Mouse (Mus musculus): ENCODE measurements around the gene Os9. TPM values are rescaled to one million over a fixed set of nuclear protein-coding genes. Genes with fewer than 3 reads are reported as not detected.
"Not testable (repeated sequence)": the region's sequence is repeated elsewhere in the genome, so short reads cannot be mapped to it uniquely, and the experiment has no call there.

Gene Os9
- 118 and 123 TPM in 2 replicates for polyA plus RNA-seq (2016; fragmentation: Nextera tagmentation; extraction: Ambion mirVana)

- Histone ChIP-seq H3K4me3 (peak within 1 kb of the TSS; percentile 84), H3K27ac (no peak within 1 kb of the TSS), H3K9me3 (no peaks in the 10 kb centered on the region), H3K9ac (peak within 1 kb of the TSS; percentile 80), H3K36me3 (peaks cover 31% of the 10 kb centered on the region), H3K27me3 (replicated peaks) (no peaks in the 10 kb centered on the region), H3K4me2 (replicated peaks) (peak within 1 kb of the TSS; percentile 96), H3K4me1 (peaks cover 18% of the 10 kb centered on the region)
- WGBS: under 1% methylated on average over 19 of the region's 19 CpGs
- ATAC-seq (ENCODE audit: low FRiP score, low read depth): peak; percentile 95
These were observed at the start of gene Os9 for GRCm38 (mm10) chr10:127121066-127121477. Gene Os9 (minus strand): TSS chr10:127121131.

DNA sequence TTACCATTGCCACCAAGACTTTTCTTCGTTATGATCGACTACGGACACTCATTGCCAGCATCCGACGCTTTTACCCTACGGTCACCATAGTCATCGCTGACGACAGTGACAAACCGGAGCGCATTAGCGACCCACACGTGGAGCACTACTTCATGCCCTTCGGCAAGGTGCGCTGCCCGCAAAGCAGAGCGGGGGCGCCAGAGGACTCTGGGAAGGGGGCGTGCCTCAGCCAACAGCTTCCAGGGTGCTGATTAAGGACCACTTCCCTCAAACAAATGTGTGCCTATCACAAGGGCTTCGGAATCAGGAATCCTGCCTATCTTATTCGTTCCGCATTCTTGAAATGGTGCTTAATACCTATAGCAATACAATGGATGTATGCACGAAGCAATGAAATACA, 49.1 kb upstream of the Os9 start:
- no peak overlapping the region for H3K9ac ChIP-seq
- 2% methylated on average over 22 of the region's 22 CpGs for WGBS
- H3K36me3 ChIP-seq: no peaks in the 10 kb centered on the region
- H3K4me1 ChIP-seq: peaks cover 32% of the 10 kb centered on the region
- H3K27ac ChIP-seq: no peak overlapping the region
- no peak overlapping the region for H3K4me3 ChIP-seq
- no peaks in the 10 kb centered on the region for H3K9me3 ChIP-seq
- H3K27me3 ChIP-seq (replicated peaks): peaks cover 67% of the 10 kb centered on the region
- H3K4me2 ChIP-seq (replicated peaks): peak overlapping the region; percentile 51
- no peak for ATAC-seq (ENCODE audit: low FRiP score, low read depth)

DNA sequence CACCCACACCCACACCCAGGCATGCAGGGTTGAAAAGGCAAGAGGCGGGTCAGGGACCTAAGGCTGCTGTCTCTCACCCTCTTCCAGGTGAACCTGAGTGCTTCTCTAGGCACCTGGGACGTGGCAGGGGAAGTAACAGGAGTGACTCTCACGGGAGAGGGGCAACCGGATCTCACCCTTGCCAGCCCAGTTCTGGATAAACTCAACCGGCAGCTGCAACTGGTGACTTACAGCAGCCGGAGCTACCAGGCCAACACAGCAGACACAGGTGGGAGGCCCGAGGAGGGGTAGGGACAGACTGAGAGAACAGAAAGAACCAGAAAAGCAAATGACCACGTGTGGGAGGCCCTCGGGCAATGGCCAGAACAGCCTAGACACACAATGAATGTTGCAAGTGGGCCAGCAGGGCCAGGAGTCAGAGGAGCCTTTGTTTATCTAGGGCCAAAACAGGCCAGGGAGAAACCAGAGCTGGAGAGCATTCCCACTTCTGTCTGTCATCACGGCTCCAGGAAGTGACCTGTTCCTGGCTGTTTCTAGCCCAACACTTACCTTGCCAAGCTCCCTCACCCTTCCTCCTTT, 46.8 kb upstream of the Os9 start:
- no peak for ATAC-seq (ENCODE audit: low FRiP score, low read depth)
- Histone ChIP-seq H3K9ac (no peak overlapping the region), H3K4me1 (peaks cover 33% of the 10 kb centered on the region), H3K27ac (no peak overlapping the region), H3K27me3 (replicated peaks) (peaks cover 67% of the 10 kb centered on the region), H3K4me2 (replicated peaks) (peak overlapping the region; percentile 99), H3K4me3 (no peak overlapping the region), H3K36me3 (no peaks in the 10 kb centered on the region), H3K9me3 (no peaks in the 10 kb centered on the region)
- 53% methylated on average over 10 of the region's 10 CpGs for WGBS

GRCm38 (mm10) chr10:127166771-127167613, 46.1 kb upstream of the Os9 start:
- ATAC-seq (ENCODE audit: low FRiP score, low read depth): no peak

DNA sequence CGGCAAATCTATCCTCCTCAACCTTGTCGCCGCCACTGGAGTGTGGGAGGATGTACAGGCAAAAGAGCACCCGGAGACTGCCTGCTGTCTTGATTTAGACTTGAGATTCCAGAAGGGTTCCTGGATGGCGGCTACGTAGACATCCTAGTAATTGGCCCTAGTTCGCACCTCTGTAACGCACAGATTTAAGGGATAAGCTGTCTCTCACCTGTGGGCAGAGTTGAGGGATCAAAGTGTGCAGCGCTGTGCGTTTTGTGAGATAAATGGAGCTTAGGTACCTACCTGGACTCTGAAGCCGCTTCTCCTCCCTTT, 45.4 kb upstream of the Os9 start:
- WGBS: 1% methylated on average over 11 of the region's 11 CpGs
- Histone ChIP-seq H3K9me3 (no peaks in the 10 kb centered on the region), H3K27ac (no peak overlapping the region), H3K27me3 (replicated peaks) (peaks cover 56% of the 10 kb centered on the region), H3K36me3 (no peaks in the 10 kb centered on the region), H3K4me2 (replicated peaks) (peak overlapping the region; percentile 99), H3K9ac (peak overlapping the region; percentile 86), H3K4me1 (peaks cover 33% of the 10 kb centered on the region), H3K4me3 (peak overlapping the region; percentile 67)
- no peak for ATAC-seq (ENCODE audit: low FRiP score, low read depth)

More at GRCm38 (mm10) chr10:127166771-127167613, 46.1 kb upstream of the Os9 start:
- Histone ChIP-seq H3K27ac (no peak overlapping the region), H3K9ac (peak overlapping the region; percentile 86), H3K9me3 (no peaks in the 10 kb centered on the region), H3K4me3 (peak overlapping the region; percentile 67), H3K4me1 (peaks cover 33% of the 10 kb centered on the region), H3K4me2 (replicated peaks) (peak overlapping the region; percentile 99), H3K36me3 (no peaks in the 10 kb centered on the region), H3K27me3 (replicated peaks) (peaks cover 63% of the 10 kb centered on the region)
- WGBS: 22% methylated on average over 15 of the region's 15 CpGs

DNA sequence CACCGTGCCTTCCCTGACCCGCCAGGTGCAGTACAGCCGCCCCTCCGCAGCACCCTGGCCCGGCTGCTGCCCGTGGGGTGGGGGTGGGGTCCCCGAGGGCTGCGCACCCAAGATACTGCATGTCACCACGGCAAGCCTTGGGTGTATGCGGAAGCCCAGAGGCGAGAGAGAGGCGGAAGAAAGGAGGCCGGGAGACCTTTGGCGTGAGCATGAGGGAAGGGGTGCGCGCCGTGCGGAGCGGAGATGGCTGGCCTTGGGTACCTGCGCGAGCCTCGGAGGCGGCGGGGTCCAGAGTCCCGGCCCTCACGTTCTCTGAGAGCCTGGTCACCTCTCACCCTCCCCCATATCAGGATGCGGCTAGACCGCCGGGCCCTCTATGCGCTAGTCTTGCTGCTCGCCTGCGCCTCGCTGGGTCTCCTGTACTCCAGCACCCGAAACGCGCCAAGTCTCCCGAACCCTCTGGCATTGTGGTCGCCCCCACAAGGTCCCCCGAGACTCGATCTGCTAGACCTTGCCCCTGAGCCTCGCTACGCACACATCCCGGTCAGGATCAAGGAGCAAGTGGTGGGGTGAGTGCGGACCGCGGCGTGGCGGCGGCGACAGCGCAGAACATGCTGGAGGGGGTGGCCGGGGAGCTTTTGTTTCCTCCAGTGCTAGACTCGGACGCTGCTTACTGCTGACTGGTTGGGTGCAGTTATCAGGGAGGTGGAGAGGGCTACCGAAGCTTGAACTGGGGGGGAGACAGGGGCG, 44.9 kb upstream of the Os9 start:
- no peaks in the 10 kb centered on the region for H3K9me3 ChIP-seq
- peak overlapping the region; percentile 99 for H3K4me2 ChIP-seq (replicated peaks)
- H3K36me3 ChIP-seq: no peaks in the 10 kb centered on the region
- H3K27ac ChIP-seq: peak overlapping the region; percentile 66; the same call in 1 of the 2 replicates
- peak; percentile 66 for ATAC-seq (ENCODE audit: low FRiP score, low read depth)
- peaks cover 31% of the 10 kb centered on the region for H3K4me1 ChIP-seq
- peak overlapping the region; percentile 67 for H3K4me3 ChIP-seq
- peak overlapping the region; percentile 86 for H3K9ac ChIP-seq
- H3K27me3 ChIP-seq (replicated peaks): peaks cover 51% of the 10 kb centered on the region
- under 1% methylated on average over 55 of the region's 56 CpGs for WGBS

- Histone ChIP-seq H3K36me3 (no peaks in the 10 kb centered on the region), H3K27ac (peak overlapping the region; percentile 66; the same call in 1 of the 2 replicates), H3K27me3 (replicated peaks) (peaks cover 46% of the 10 kb centered on the region)
These were observed 44.4 kb upstream of the Os9 start for GRCm38 (mm10) chr10:127165354-127165653.

DNA sequence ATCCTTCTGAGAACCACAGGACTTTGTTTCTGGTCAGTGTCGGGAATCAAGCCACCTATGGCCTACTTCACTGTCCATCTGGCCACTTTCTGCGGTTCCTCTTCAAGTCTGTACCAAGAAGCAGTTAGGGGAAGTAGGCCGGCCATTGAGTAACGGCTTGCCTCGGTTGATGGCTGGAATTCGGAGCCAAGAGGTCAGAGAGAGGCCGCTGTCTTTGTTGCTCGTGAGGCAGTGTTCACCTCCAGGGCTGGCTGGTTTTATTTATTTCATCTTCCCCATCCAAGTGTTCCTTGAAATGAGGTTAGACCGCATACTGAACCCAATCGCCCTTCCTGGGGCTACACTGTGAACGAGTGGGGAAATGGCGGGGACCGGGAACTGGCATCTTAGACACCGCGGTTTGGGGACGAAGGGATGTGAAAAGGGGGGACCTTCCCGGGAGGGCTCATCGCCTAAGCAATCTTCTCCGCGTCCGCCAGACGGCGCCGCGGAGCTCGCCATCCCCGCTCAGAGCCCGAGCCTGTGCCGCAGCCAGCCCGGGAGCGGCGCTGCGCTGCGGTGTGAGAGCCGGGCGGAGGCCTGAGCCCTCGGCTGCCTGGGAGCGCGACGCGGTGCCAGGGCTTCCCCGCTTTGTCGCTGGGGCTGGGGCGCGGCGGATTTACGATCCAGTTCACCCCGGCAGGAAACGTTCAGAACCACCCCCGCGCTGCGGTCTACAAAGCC, 43.9 kb upstream of the Os9 start, which contains the start of gene B4galnt1:
Gene B4galnt1 (plus strand): TSS at position 595 of the 723 bp plus-strand sequence.
- 2% methylated on average over 52 of the region's 52 CpGs for WGBS
- Histone ChIP-seq H3K4me1 (peaks cover 20% of the 10 kb centered on the region), H3K4me2 (replicated peaks) (peak within 1 kb of the TSS; percentile 99), H3K9me3 (no peaks in the 10 kb centered on the region), H3K36me3 (no peaks in the 10 kb centered on the region), H3K4me3 (peak within 1 kb of the TSS; percentile 67), H3K27ac (peak within 1 kb of the TSS; percentile 66), H3K9ac (peak within 1 kb of the TSS; percentile 86), H3K27me3 (replicated peaks) (peaks cover 41% of the 10 kb centered on the region)
- peak; percentile 83 for ATAC-seq (ENCODE audit: low FRiP score, low read depth)

More at GRCm38 (mm10) chr10:127165354-127165653, 44.4 kb upstream of the Os9 start:
- WGBS: under 1% methylated on average over 39 of the region's 42 CpGs
- Histone ChIP-seq H3K9me3 (no peaks in the 10 kb centered on the region), H3K4me2 (replicated peaks) (peak overlapping the region; percentile 99), H3K4me3 (peak overlapping the region; percentile 67), H3K4me1 (peaks cover 25% of the 10 kb centered on the region), H3K9ac (peak overlapping the region; percentile 86)
- peak; percentile 57 for ATAC-seq (ENCODE audit: low FRiP score, low read depth)

DNA sequence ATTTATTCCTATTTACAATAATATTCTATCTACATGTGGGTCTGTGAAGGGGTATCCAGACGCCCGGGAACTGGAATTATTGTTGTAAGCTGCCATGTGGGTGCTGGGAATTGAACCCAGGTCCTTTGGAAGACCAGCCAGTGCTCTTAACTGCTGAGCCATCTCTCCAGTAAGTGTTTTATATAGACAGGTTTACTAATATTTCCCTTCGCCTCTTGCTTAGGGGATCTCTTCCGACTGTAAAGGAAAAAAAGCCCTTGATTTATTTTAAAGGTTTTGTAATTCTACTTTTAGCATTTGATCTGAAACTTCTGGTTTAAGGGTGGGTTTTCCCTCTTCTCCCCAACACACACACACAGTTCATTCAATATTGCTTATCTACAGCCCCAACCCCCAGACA, 43.3 kb upstream of the Os9 start:
- H3K4me2 ChIP-seq (replicated peaks): peak overlapping the region; percentile 99; the same call in 1 of the 2 replicates
- H3K4me3 ChIP-seq: no peak overlapping the region

GRCm38 (mm10) chr10:127162771-127163261, 41.9 kb upstream of the Os9 start:
- peaks cover 19% of the 10 kb centered on the region for H3K4me1 ChIP-seq
- peaks cover 26% of the 10 kb centered on the region for H3K27me3 ChIP-seq (replicated peaks)
- WGBS: 58% methylated on average over 7 of the region's 7 CpGs
- not testable (repeated sequence) for H3K36me3 ChIP-seq; H3K4me2 ChIP-seq (replicated peaks); H3K4me3 ChIP-seq; ATAC-seq (ENCODE audit: low FRiP score, low read depth); H3K9ac ChIP-seq; H3K9me3 ChIP-seq; H3K27ac ChIP-seq

More for the DNA sequence above, 43.3 kb upstream of the Os9 start:
- Histone ChIP-seq H3K36me3 (no peaks in the 10 kb centered on the region), H3K27ac (no peak overlapping the region), H3K9ac (no peak overlapping the region), H3K9me3 (no peaks in the 10 kb centered on the region), H3K4me1 (peaks cover 19% of the 10 kb centered on the region), H3K27me3 (replicated peaks) (peaks cover 35% of the 10 kb centered on the region)
- ATAC-seq (ENCODE audit: low FRiP score, low read depth): no peak
- WGBS: 93% methylated on average over 4 of the region's 4 CpGs

DNA sequence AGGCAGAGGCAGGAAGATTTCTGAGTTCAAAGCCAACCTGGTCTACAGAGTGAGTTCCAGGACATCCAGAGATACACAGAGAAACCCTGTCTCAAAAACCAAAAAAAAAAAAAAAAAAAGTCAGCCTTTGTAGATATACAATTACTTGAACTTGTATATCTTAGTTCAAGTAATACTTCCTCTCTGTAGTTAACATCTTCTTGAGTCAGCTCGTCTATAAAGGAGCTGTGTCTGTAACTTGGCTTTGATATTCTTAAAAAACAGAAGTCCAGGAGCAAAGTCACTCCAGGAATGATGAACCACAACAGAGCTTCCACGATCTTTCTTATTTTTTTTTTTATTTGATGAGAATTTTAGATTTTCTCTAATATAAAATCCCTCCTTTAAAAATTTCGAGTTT, 39.8 kb upstream of the Os9 start:
- H3K27me3 ChIP-seq (replicated peaks): peaks cover 6% of the 10 kb centered on the region
- no peaks in the 10 kb centered on the region for H3K36me3 ChIP-seq
- H3K4me1 ChIP-seq: peaks cover 8% of the 10 kb centered on the region
- no peak overlapping the region for H3K27ac ChIP-seq
- WGBS: 79% methylated on average over 3 of the region's 3 CpGs
- no peak for ATAC-seq (ENCODE audit: low FRiP score, low read depth)
- no peak overlapping the region for H3K4me2 ChIP-seq (replicated peaks)
- H3K4me3 ChIP-seq: no peak overlapping the region
- no peak overlapping the region for H3K9ac ChIP-seq
- no peaks in the 10 kb centered on the region for H3K9me3 ChIP-seq
